Mouse (Mus musculus): ENCODE measurements around the gene Zfp473.
"Not testable (repeated sequence)": the region's sequence is repeated elsewhere in the genome, so short reads cannot be mapped to it uniquely, and the experiment has no call there.

The Zfp473 gene

DNA sequence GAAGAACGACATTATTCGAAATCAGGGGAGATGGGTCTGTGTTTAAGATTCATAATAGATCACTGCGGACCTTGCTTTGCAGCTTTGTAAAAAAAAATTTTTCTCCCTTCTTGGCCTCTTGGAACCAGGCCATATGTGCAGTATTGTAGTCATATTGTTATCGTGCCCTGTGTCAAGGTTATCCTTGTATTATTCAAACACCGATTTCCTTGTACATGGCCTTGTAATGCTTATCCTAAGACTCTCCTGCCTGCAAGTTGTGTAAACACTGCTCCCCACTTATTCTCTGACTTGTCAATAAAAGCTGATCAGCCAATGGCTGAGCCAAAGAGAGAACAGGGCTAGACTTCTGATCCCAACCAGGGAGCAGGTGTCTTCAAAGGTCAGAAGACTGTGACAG, 28.8 kb downstream of the Zfp473 start:
- DNase-seq (ENCODE audit: low spot score): no peak

DNA sequence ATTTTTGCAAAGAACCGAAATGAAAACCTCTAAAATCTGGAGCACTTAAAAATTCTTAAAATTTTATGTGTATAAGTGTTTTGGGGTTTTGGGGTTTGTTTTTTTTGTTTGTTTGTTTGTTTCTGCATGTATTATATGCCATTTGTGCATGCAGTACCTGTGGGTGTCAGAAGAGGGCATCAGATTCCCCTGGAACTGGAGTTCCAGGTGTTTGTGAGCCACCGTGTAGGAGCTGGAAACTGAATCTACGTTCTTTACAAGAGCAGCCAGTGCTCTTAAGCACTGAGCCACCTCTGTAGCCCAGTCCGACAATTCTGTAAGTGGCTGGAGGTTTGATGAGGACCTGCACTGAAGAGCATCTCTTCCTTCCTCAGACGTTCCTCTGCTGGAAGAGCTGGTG, 41.0 kb downstream of the Zfp473 start:
- DNase-seq (ENCODE audit: low spot score): no peak

DNA sequence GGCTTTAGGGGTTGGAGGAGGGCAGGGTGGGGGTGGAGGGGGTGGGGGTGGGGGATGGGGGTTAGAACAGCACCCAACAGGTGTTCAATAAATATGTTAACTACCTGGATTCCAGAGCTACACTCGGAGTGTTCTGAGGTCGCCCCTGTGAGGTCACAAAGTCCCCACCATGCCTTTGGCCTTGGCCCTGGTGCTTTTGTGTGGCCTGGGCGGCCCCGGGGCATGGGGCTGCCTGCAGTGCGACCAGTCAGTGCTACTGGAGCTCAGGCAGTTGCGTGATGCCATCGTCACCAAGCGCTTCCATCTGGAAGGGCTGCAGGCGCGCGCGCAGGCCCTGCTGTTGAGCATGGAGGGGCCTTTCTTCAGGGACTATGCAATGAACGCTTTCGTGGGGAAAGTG, 42.3 kb downstream of the Zfp473 start, which contains the start of gene Izumo2:
TSS of gene Izumo2 (plus strand) at position 169 of the 400 bp plus-strand sequence.
- no peak for DNase-seq (ENCODE audit: low spot score)

DNA sequence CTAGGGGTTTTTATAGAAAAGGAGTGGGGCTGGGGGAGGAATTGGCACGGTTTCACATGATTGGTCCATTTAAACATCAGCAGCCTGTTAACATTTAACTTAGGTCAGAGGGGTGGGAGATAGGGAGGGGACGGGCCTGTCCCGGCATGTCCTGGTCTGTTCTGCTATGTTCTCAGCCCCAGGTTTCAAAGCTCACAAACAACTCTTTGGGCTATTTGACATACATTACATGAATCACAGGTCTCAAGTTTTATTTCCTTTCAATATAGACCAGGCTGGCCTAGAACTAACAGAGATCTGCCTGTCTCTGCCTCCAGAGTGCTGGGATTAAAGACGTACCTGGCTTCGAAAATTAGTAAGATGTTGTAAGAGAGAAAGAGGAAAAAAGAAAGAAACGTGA, 42.8 kb downstream of the Zfp473 start:
- DNase-seq (ENCODE audit: low spot score): not testable (repeated sequence)

DNA sequence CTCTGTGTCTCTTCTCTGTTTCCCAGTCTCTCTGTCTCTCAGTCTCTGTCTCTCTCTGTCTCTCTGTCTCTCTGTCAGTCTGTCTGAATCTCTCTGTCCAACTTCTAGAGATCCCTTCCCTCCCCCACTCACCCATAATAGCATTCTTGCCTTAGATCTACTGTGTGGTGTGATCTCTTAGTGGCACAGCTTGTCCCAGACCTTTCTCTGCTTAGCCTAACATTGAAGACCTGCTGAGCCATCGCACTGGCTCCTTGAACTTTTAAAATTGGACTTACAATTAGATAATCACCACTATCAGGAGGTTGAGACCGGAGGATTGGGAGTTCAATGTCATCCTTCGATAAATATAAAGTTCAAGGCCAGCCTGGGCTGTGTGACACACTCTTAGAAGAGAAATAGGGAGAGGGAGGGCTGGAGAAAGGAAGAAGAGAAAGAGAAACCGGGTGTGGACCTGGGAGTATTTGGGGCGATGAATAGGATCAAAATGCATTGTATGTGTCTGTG, 43.6 kb downstream of the Zfp473 start:
- no peak for DNase-seq (ENCODE audit: low spot score)

DNA sequence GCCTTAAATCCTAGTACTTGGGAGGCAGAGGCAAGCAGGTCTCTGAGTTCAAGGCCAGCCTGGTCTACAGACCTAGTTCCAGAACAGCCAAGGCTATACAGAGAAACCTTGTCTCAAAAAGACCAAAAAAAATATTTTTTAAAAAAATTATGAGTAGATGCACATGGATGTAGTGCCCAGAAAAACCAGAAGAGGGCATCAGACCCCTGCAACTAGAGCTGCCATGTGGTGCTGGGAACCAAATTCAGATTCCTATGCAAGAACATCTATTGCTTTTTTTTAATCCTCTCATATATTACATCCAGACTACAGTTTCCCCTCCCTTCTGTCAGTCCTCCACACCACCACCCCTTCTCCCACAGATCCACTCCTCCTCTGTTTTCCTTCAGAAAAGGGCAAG, 44.5 kb downstream of the Zfp473 start:
- DNase-seq (ENCODE audit: low spot score): no peak

DNA sequence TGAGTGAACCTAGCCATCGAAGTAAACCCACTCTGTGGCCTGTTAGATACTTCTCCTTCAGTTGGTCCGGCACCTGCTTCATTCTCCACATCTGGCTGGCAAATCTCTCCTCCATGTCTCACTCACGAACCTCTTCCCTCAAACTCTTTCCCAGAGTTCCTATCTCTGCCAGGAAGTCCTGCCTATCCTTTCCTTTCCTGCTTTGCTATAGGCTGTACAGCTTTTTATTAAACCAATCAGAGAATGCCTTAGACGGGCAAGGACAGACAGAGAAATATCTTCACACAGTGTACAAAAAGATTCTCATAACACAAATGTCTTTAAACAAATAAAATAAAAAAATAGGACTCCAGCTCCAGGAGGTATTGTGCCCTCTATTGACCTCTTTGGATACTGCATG, 45.8 kb downstream of the Zfp473 start:
- DNase-seq (ENCODE audit: low spot score): no peak

DNA sequence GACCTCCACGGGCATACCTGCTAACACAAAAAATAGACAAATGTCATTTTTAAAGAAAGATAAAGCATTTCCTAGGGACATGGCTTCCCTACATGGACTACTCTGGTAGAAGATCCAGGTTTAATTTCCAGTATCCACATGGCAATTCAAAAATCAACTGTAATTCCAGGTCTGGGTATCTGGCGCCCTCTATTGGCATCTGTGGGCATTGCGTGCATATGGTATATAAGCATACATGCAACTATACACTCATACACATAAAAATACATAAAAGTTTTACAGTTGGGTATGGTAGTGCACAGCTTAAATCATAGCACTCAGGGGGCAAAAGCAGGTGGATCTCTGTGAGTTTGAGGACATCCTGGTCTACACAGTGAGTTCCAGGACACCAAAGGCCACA, 46.5 kb downstream of the Zfp473 start:
- DNase-seq (ENCODE audit: low spot score): peak; percentile 25

DNA sequence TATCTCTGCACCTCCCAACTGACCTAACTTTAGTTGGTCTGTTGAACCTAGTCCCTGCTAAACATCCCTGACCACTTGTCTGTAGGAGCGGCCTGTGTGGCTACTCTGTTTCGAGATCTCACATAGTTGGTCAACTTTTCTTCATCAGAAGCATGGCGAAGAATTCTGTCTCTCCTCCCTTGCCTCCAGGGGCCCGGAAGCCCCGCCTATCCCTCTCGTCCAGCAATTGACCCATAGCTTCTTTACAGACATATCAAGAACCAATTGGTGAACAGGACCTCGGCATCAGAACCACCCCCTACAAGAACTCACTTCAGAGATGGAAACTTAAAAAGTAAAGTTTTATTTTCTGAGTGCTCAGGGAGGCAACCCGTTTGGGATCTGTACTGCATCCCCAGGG, 47.9 kb downstream of the Zfp473 start:
- DNase-seq (ENCODE audit: low spot score): no peak

DNA sequence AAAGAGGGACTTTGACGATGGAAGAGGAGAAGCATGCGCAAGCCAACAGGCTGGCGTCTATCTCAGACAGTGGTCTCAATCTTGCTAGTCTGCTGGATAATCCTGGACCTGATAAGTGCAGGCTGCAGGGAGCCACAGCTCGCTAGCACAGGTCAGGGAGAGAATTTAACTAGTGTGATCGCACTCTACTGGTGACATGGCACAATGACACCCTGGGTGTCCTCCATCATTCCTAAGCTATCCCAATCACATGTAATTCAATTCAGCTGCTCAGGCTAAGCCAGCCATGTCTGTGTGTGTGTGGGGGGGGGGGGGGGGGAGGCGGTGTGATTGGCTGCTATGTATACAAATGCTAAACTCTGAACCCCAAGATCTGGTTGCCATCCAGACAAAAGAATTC, 48.9 kb downstream of the Zfp473 start:
- no peak for DNase-seq (ENCODE audit: low spot score)

DNA sequence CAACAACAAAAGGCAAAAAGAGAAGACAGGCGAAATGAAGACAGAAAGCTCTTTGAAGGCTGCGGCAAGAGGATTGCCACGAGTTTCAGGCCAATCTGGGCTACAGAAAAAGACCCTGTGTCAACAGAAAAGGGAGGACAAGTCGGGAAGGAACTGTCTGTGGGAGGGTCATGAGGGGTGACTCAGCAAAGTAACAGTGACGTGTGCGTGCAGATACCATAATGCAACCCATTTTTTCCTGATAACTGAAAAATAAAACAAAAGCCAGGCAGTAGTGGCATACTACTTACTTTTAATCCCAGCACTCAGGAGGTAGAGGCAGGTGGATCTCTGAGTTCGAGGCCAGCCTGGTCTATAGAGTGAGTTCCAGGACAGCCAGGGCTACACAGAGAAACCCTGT, 52.9 kb downstream of the Zfp473 start:
- peak; percentile 7 for DNase-seq (ENCODE audit: low spot score)

DNA sequence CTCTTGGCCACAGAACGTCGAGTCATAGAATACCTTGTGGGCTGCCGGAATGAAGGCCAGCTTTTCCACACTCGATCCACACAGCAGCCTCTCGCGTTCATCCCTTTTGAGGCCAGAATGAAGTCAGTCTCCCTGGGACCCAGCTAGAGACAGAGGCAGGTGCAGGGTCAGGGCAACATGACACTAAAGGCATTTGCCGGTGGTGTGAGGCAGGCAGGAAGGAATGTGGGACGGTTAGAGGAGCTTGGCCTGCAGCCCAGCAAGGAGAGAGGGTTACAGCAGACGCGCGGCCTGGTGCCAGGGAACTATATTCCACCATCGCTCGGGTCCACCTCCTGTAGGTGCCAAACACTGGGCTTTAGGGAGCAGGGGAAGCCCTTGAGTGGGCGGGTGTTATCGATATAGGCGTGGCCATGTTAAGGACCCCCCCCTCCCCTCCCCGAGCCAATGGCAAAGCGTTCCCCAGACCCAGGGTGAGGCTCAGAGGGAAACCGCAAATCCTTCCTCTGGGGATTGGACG, 53.6 kb downstream of the Zfp473 start:
- DNase-seq (ENCODE audit: low spot score): no peak

DNA sequence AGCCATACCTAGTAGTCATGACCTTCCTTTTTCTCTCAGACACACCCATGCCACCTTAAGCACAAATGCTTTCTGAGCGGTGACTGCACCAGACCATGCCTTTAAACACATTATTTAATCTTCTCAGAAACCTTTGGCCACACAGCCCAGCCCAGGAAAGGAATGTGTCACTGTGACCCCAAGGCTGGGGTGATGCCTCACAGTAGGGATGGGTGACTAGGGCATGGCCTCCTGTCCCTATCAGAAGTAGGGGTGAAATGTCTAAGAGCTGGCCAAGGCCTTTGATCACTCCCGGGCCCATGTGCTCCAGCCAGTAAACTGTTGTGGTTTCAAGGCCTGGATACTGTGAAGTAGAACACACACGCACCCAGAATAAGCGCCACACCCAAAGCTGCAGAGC, 55.6 kb downstream of the Zfp473 start:
- no peak for DNase-seq (ENCODE audit: low spot score)

DNA sequence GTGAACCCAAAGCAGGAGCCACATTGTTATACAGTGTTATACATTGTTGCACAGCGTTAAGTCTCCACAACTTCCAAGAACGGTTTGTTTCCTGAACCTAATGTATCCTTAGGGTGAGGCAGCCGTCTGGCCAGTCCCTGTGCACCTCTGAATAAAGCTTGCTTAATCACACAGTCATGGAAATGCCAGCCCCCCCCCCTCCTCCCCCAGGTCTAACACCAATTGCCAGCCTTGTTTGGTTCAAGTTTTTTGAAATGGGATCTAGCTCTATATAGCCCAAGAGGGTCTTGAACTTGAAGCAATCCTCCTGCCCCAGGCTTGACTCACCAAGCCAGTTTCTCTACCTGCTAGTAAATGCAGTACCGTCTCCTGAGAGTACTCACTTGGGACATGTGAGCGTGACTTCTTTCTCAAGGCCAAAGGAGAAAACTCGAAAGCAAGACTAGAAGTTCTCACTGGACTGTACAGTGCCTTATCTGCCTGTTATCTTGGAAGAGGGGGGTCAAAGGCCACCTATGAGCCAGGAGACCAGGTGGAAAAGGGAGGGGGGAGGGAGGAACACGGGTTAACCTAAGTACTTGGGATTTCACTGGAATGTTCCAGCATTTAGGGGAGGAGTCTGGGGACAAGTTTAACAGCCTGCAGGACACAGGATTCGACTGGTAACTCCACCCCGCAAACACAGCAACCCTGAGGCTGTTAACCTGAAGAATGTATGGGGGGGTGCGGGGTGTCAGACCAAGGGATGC, 57.2 kb downstream of the Zfp473 start:
- DNase-seq (ENCODE audit: low spot score): no peak

DNA sequence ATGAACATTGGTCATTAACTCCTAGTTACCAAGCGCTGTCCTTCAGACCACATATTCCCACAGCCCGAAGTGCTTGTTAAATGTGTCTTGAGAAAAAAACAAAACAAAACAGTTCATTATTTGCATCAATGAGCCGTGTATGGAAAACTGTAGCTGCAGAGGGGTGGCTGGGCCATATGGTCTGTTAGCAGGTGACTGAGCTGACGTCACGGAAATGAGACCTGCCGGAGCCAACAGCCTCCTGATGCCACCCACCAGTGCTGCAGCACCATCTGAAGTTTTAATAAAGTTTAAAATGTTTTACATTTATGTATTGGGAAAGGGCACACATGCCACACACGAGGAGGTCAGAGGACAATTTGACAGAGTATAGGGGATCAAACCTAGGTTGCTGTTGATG, 61.5 kb downstream of the Zfp473 start:
- DNase-seq (ENCODE audit: low spot score): no peak

DNA sequence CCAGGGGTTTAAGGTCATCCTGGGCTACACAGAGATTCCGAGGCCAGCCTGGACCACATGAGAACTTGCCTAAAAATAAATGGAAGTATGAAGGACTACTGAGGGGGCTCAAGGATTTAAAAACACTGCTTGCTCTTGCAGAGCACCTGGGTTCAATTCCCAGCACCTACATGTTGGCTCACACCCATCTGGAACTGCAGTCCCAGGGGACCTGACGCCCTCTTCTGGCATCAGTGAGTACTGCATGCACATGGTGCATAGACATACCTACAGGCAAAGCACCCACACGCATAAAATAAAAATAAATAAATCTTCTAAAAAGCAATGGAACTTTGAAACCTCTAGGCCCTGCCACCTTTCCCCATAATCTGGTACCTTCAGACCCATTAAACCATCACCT, 62.0 kb downstream of the Zfp473 start:
- DNase-seq (ENCODE audit: low spot score): no peak

DNA sequence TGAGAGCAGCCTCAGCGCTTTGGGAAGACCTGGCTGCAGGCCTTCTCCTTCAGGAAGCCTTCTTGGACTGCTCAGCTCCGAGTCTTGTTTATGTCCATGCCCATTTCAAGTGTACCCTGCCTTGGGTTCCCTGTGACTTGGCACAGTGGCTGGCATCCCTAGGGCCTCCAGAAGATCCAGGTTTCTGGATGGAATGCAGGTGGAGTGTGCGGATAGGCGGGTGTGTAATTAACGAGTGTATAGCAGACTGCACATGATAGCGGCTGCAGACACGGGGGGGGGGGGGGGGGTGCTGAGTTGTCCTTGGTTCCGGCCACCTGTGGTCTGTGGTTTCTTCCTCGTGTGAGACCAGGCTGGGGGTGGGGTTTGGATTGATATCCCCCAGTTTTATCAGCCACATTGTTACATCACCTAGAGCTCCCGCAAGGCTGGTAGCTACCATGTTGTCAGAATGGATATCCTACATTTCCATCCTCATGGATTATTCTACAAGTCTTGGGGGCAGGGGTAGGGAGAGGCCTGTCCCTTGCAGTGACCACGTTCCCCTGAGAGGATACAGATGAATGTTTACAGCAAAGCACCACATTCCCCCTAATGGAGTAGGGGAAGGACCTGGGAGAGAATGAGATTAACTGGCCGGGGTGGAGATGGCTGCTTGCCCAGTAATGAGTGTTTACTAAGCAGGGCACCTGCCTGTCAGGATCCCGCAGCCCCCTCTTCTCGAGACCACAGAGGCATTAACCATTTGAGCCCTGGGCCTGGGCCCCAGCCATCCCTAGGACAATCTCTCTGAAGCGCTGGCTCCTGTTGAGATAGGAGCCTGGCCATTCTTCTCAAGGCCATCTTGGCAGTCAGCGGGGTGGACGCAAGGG, 65.1 kb downstream of the Zfp473 start:
- DNase-seq (ENCODE audit: low spot score): no peak

DNA sequence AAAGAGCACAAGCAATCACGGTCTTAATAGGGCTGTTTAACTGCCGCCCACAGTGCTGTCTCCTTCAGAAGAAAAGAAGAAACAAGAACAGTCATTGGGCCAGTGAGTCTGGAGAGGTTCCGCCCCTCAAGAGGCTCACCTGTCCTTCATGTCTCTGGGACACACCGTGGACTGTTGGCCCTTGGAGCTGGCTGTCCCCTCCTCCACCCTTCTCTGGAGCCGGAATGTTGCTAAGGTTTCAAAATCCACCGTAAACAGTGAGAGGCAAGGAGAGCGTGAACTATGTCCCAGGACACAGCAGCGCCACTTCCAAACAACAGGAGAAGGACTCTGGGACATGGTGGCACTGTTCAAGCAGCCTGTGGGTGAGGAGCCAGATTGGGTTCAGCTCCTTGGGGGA, 67.2 kb downstream of the Zfp473 start:
- no peak for DNase-seq (ENCODE audit: low spot score)

All from c-Kit-positive CD71-positive TER-119-positive erythroid progenitor cells, embryonic 14.5 days (primary cell).